Mouse (Mus musculus) 3T3-L1 (cell line): ENCODE measurements around the gene Rasgrp4.
A peak's percentile ranks its signal among the peaks of the same experiment; 100 is the strongest.
"Not testable (repeated sequence)": the region's sequence is repeated elsewhere in the genome, so short reads cannot be mapped to it uniquely, and the experiment has no call there.

Experiments
- DNase-seq: peaks from one replicate; pipeline ENCODE4 v3.0.0-alpha.2; 2015; ENCODE audit warnings: low read depth, low spot score

The Rasgrp4 gene

GRCm38 (mm10) chr7:29134693-29135386, at the start of gene Rasgrp4:
Rasgrp4 (plus strand) TSS chr7:29134851.
- DNase-seq: no peak

- DNase-seq: no peak
These were observed 48.7 kb upstream of the Rasgrp4 start for GRCm38 (mm10) chr7:29085981-29086380.

- no peak for DNase-seq
These were observed 47.7 kb upstream of the Rasgrp4 start for GRCm38 (mm10) chr7:29086902-29087301.

- no peak for DNase-seq
These were observed 45.8 kb upstream of the Rasgrp4 start for GRCm38 (mm10) chr7:29088817-29089216.

GRCm38 (mm10) chr7:29097131-29097530, 37.5 kb upstream of the Rasgrp4 start:
- no peak for DNase-seq

GRCm38 (mm10) chr7:29101286-29102017, 33.2 kb upstream of the Rasgrp4 start:
- DNase-seq: no peak

- no peak for DNase-seq
These were observed 25.4 kb upstream of the Rasgrp4 start for GRCm38 (mm10) chr7:29108992-29109955.

GRCm38 (mm10) chr7:29118142-29118851, 16.4 kb upstream of the Rasgrp4 start:
- DNase-seq: no peak

- peak; percentile 70 for DNase-seq
These were observed 15.1 kb upstream of the Rasgrp4 start for GRCm38 (mm10) chr7:29119526-29119925.

- no peak for DNase-seq
These were observed 11.8 kb upstream of the Rasgrp4 start for GRCm38 (mm10) chr7:29122821-29123220.

- no peak for DNase-seq
These were observed 10.9 kb upstream of the Rasgrp4 start for GRCm38 (mm10) chr7:29123531-29124358.

GRCm38 (mm10) chr7:29124970-29125369, 9.7 kb upstream of the Rasgrp4 start, which contains the start of gene Ryr1:
Ryr1 (minus strand) TSS chr7:29125179.
- peak; percentile 7 for DNase-seq

GRCm38 (mm10) chr7:29126173-29126915, 8.3 kb upstream of the Rasgrp4 start:
- DNase-seq: peak; percentile 57

- DNase-seq: peak; percentile 44
These were observed 5.9 kb upstream of the Rasgrp4 start for GRCm38 (mm10) chr7:29128725-29129124.

GRCm38 (mm10) chr7:29134230-29134629, 421 bp upstream of the Rasgrp4 start:
- DNase-seq: no peak

- DNase-seq: no peak
These were observed 2.8 kb downstream of the Rasgrp4 start for GRCm38 (mm10) chr7:29137429-29137828.

- not testable (repeated sequence) for DNase-seq
These were observed 4.6 kb downstream of the Rasgrp4 start for GRCm38 (mm10) chr7:29139237-29139636.

- DNase-seq: no peak
These were observed 6.8 kb downstream of the Rasgrp4 start for GRCm38 (mm10) chr7:29141416-29141815.

GRCm38 (mm10) chr7:29144006-29144405, 9.4 kb downstream of the Rasgrp4 start:
- DNase-seq: peak; percentile 35
